Mouse (Mus musculus) limb, embryonic 14.5 days (tissue): ENCODE measurements around the gene Elf5. TPM values are rescaled to one million over a fixed set of nuclear protein-coding genes. Genes with fewer than 3 reads are reported as not detected.

ENCODE experiments used
- ATAC-seq: fragments of 200-750 bp; cut with Nextera tagmentation; 2 replicates; pipeline ENCODE4 v1.8.0; 2017; ENCODE audit warnings: low read depth, moderate number of reproducible peaks, moderate TSS enrichment; ENCODE audit not compliant: low FRiP score
- DNase-seq: peaks from one replicate; pipeline ENCODE4 v3.0.0-alpha.2; 2015; ENCODE audit warnings: low spot score
- H3K27ac ChIP-seq: fragments of 300-500 bp; sonication (generic); replicated peaks from 2 replicates; pipeline ENCODE4 v1.5.1; 2014; ENCODE audit warnings: low read depth, mild to moderate bottlenecking, low read length, moderate library complexity, mixed read lengths
- H3K27me3 ChIP-seq: fragments of 300-500 bp; sonication (generic); 2 replicates; pipeline ENCODE4 v1.6.1; 2014; ENCODE audit warnings: low read length, mixed read lengths; ENCODE audit not compliant: control insufficient read depth, insufficient read depth
- H3K36me3 ChIP-seq: fragments of 300-500 bp; sonication (generic); 2 replicates; pipeline ENCODE4 v1.6.1; 2014; ENCODE audit warnings: mild to moderate bottlenecking, low read length, moderate library complexity, mixed read lengths; ENCODE audit not compliant: control insufficient read depth, insufficient read depth
- H3K4me1 ChIP-seq: fragments of 300-500 bp; sonication (generic); 2 replicates; pipeline ENCODE4 v1.6.1; 2014; ENCODE audit warnings: antibody characterized with exemption, low read length, mixed read lengths; ENCODE audit not compliant: control insufficient read depth, insufficient read depth
- H3K4me2 ChIP-seq: fragments of 300-500 bp; sonication (generic); replicated peaks from 2 replicates; pipeline ENCODE4 v1.6.1; 2014; ENCODE audit warnings: low read depth, mild to moderate bottlenecking, low read length, moderate library complexity; ENCODE audit not compliant: severe bottlenecking
- H3K4me3 ChIP-seq: fragments of 300-500 bp; sonication (generic); replicated peaks from 2 replicates; pipeline ENCODE4 v1.5.1; 2014; ENCODE audit warnings: low read length
- H3K9ac ChIP-seq: fragments of 300-500 bp; sonication (generic); 2 replicates; pipeline ENCODE4 v1.6.1; 2014; ENCODE audit warnings: mild to moderate bottlenecking, low read depth, low read length, moderate library complexity; ENCODE audit not compliant: severe bottlenecking
- H3K9me3 ChIP-seq: fragments of 300-500 bp; sonication (generic); 2 replicates; pipeline ENCODE4 v1.6.1; 2016; ENCODE audit warnings: low read length; ENCODE audit not compliant: control insufficient read depth
- POLR2A ChIP-seq: fragments of 200-500 bp; IDR thresholded peaks from 2 replicates; pipeline ENCODE4 v1.8.0; 2012; ENCODE audit warnings: inconsistent platforms, mild to moderate bottlenecking, moderate library complexity, borderline replicate concordance; ENCODE audit not compliant: insufficient read depth, insufficient read length; ENCODE audit errors: extremely low read depth
- WGBS: fragments of 180-500 bp; shearing (Covaris S2); extraction: QIAGEN DNeasy Blood & Tissue Kit; methylation state at CpG from one replicate; pipeline ENCODE4 v1.1.7; 2014; 5-methylcytosine and 5-hydroxymethylcytosine counted together
- polyA plus RNA-seq, 2 experiments: library from polyadenylated mRNA; depleted of rRNA in 1 of 2; stranded (reverse) in 1 of 2; unstranded in 1 of 2; fragments of >200 nt; fragmentation: Nextera tagmentation in 1 of 2; extraction: Ambion mirVana in 1 of 2; gene quantifications; 2 replicates each; pipeline versions ENCODE4 v1.2.1 to v1.2.3; 2012 to 2014

Elf5 gene
- polyA plus RNA-seq, 2 experiments = 0.41 to 2.0 TPM

DNA sequence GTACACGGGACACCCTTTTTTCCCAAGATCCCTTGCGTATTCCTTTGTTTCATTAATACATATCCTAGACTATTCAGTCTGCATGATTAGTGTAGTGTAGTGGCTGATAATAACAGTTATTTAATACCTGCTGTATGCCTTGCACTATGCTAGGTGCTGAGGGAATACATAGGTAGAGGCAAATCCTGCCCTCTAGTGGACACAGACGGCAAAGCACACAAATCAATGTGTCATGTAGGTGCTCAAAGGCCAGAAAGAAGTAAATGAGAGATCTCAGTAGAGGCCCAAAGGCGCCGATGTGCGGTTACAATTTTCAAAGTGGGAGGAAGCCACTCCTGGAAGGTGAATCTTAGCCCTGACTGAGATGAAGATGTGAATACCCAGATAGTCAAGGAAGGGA lies 34.3 kb downstream of the Elf5 start:
- TF ChIP-seq POLR2A = no peak
- H3K4me1 ChIP-seq = no peaks in the 10 kb centered on the region
- no peak overlapping the region for H3K4me3 ChIP-seq
- no peaks in the 10 kb centered on the region for H3K9me3 ChIP-seq
- ATAC-seq (no peak), DNase-seq (peak; percentile 37)
- H3K9ac ChIP-seq = no peak overlapping the region
- H3K4me2 ChIP-seq = no peak overlapping the region
- H3K36me3 ChIP-seq = no peaks in the 10 kb centered on the region
- no peaks in the 10 kb centered on the region for H3K27me3 ChIP-seq
- H3K27ac ChIP-seq = no peak overlapping the region
- WGBS = 62% methylated on average over 6 of the region's 6 CpGs

GRCm38 (mm10) chr2:103446326-103446725 lies 34.8 kb downstream of the Elf5 start:
- no peak for DNase-seq
- no peak overlapping the region for H3K9ac ChIP-seq
- no peaks in the 10 kb centered on the region for H3K9me3 ChIP-seq
- H3K4me3 ChIP-seq = no peak overlapping the region
- no peaks in the 10 kb centered on the region for H3K4me1 ChIP-seq
- H3K36me3 ChIP-seq = no peaks in the 10 kb centered on the region
- WGBS = 85% methylated on average over 6 of the region's 6 CpGs
- H3K4me2 ChIP-seq = no peak overlapping the region
- H3K27ac ChIP-seq = no peak overlapping the region
- H3K27me3 ChIP-seq = no peaks in the 10 kb centered on the region
- ATAC-seq = no peak
- no peak for TF ChIP-seq POLR2A

DNA sequence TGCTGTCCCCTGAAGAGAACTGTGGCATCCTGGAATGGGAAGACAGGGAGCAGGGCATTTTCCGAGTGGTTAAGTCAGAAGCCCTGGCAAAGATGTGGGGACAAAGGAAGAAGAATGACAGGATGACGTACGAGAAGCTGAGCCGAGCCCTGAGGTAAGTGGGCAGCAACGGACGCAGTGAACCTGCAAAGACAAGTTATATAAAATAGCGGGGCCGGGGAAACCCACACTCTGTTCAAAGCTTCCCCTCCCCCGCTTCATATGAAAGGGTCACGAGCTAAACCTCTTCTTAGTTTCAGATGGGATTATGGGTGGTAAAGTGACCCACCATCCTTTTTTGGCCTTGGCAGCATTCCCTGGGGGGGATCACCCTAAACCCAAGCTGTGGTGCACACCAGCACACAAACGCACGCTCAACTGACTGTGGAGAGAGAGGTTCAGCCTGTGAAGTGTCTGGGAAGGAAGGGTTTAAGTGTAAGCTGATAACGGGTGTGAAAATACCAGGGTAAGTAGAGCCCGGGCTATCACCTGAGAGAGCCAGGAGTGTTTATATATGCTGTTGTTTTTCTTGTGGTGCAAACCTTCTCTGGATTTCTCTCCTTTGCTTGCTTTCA lies 37.6 kb downstream of the Elf5 start:
- H3K4me3 ChIP-seq = no peak overlapping the region
- no peak for TF ChIP-seq POLR2A
- H3K36me3 ChIP-seq = peaks cover 13% of the 10 kb centered on the region
- ATAC-seq (no peak), DNase-seq (no peak)
- H3K4me2 ChIP-seq = no peak overlapping the region
- WGBS = 55% methylated on average over 14 of the region's 14 CpGs
- no peak overlapping the region for H3K9ac ChIP-seq
- no peaks in the 10 kb centered on the region for H3K27me3 ChIP-seq
- no peaks in the 10 kb centered on the region for H3K4me1 ChIP-seq
- H3K9me3 ChIP-seq = no peaks in the 10 kb centered on the region
- no peak overlapping the region for H3K27ac ChIP-seq

GRCm38 (mm10) chr2:103449813-103450212 lies 38.3 kb downstream of the Elf5 start:
- Histone ChIP-seq H3K4me3 (no peak overlapping the region), H3K27ac (no peak overlapping the region), H3K9ac (no peak overlapping the region), H3K36me3 (peaks cover 21% of the 10 kb centered on the region), H3K4me1 (no peaks in the 10 kb centered on the region), H3K27me3 (no peaks in the 10 kb centered on the region), H3K4me2 (no peak overlapping the region), H3K9me3 (no peaks in the 10 kb centered on the region)
- no peak for DNase-seq
- no peak for TF ChIP-seq POLR2A
- no peak for ATAC-seq
- 71% methylated on average over 7 of the region's 7 CpGs for WGBS

DNA sequence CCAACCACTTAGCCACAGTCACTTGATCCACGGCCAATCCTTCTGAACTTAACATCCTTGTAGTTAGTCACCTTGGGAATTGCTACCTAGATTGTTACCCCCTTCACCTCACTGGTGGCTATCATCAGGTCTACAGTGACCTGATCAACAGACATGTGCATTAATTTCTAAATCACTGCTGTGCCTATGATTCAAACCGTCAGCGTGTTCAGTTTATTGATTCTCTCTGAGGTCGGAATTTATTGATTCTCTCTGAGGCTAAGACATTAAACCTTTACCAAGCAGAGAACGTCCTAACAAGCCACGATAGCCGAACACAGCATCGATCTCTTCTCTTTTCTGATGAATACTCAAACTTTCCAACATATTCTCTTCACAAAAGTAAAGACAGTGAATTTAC lies 38.8 kb downstream of the Elf5 start:
- DNase-seq (no peak), ATAC-seq (no peak)
- no peak overlapping the region for H3K9ac ChIP-seq
- no peaks in the 10 kb centered on the region for H3K9me3 ChIP-seq
- H3K27ac ChIP-seq = no peak overlapping the region
- WGBS = 85% methylated on average over 8 of the region's 8 CpGs
- H3K4me1 ChIP-seq = no peaks in the 10 kb centered on the region
- H3K4me3 ChIP-seq = no peak overlapping the region
- TF ChIP-seq POLR2A = no peak
- H3K27me3 ChIP-seq = no peaks in the 10 kb centered on the region
- no peak overlapping the region for H3K4me2 ChIP-seq
- peaks cover 26% of the 10 kb centered on the region for H3K36me3 ChIP-seq

DNA sequence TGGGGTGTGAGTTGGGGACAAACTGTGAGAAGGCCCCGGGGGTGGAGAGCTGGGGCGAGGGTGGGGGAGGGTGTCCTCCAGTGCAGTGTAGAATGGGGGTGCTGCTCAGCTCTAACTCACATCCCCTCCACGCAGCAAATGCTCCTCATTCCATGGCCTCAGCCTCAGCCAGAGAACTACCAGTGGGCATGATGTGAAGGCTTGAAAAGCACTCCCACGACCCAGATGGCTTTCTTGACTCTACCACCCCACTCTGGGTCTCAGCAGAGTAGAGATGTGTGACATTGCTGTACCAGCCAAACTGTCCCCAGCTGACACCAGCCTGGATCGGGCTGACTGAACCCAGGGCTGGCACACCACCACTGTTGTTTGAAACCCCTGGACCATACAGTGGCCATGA lies 41.1 kb downstream of the Elf5 start:
- no peaks in the 10 kb centered on the region for H3K4me1 ChIP-seq
- no peak overlapping the region for H3K27ac ChIP-seq
- ATAC-seq = no peak
- TF ChIP-seq POLR2A = no peak
- no peak overlapping the region for H3K4me3 ChIP-seq
- WGBS = 91% methylated on average over 5 of the region's 5 CpGs
- DNase-seq = no peak
- peaks cover 41% of the 10 kb centered on the region for H3K36me3 ChIP-seq
- H3K27me3 ChIP-seq = no peaks in the 10 kb centered on the region
- no peaks in the 10 kb centered on the region for H3K9me3 ChIP-seq
- no peak overlapping the region for H3K9ac ChIP-seq
- H3K4me2 ChIP-seq = no peak overlapping the region
